Mouse (Mus musculus): Measurements from ENCODE around the gene Rps6ka5. TPM values are rescaled to one million over a fixed set of nuclear protein-coding genes. Genes with fewer than 3 reads are reported as not detected.

Gene Rps6ka5
- polyA plus RNA-seq, 1 experiment from 2014 or later: 1.6 TPM

GRCm38 (mm10) chr12:100594700-100595099 lies 132.1 kb downstream of the Rps6ka5 start:
- ATAC-seq (ENCODE audit: insufficient read depth): peak; percentile 72
- H3K9ac ChIP-seq: no peak overlapping the region
- no peaks in the 10 kb centered on the region for H3K27me3 ChIP-seq
- no peaks in the 10 kb centered on the region for H3K9me3 ChIP-seq (replicated peaks)
- no peak overlapping the region for H3K4me2 ChIP-seq
- H3K4me3 ChIP-seq (replicated peaks): no peak overlapping the region
- no peak overlapping the region for H3K27ac ChIP-seq (replicated peaks)
- WGBS (ENCODE audit: insufficient replicate concordance): 16% methylated on average over 3 of the region's 3 CpGs
- no peaks in the 10 kb centered on the region for H3K36me3 ChIP-seq (replicated peaks)
- peaks cover 5% of the 10 kb centered on the region; the same call in 1 of the 2 replicates for H3K4me1 ChIP-seq (replicated peaks)

GRCm38 (mm10) chr12:100586601-100587000 lies 140.2 kb downstream of the Rps6ka5 start:
- H3K9ac ChIP-seq: no peak overlapping the region
- H3K4me1 ChIP-seq (replicated peaks): no peaks in the 10 kb centered on the region
- no peaks in the 10 kb centered on the region for H3K27me3 ChIP-seq
- no peak for ATAC-seq (ENCODE audit: insufficient read depth)
- no peaks in the 10 kb centered on the region for H3K9me3 ChIP-seq (replicated peaks)
- no peak overlapping the region for H3K27ac ChIP-seq (replicated peaks)
- no peak overlapping the region for H3K4me2 ChIP-seq
- 60% methylated on average over 2 of the region's 2 CpGs for WGBS (ENCODE audit: insufficient replicate concordance)
- no peak overlapping the region for H3K4me3 ChIP-seq (replicated peaks)
- no peaks in the 10 kb centered on the region for H3K36me3 ChIP-seq (replicated peaks)

- no peaks in the 10 kb centered on the region for H3K4me1 ChIP-seq (replicated peaks)
- 63% methylated on average over 2 of the region's 2 CpGs for WGBS (ENCODE audit: insufficient replicate concordance)
- H3K36me3 ChIP-seq (replicated peaks): no peaks in the 10 kb centered on the region
- no peak overlapping the region for H3K27ac ChIP-seq (replicated peaks)
- H3K9me3 ChIP-seq (replicated peaks): no peaks in the 10 kb centered on the region
- no peaks in the 10 kb centered on the region for H3K27me3 ChIP-seq
- no peak for ATAC-seq (ENCODE audit: insufficient read depth)
- H3K9ac ChIP-seq: no peak overlapping the region
- no peak overlapping the region for H3K4me2 ChIP-seq
- H3K4me3 ChIP-seq (replicated peaks): no peak overlapping the region
Observed at GRCm38 (mm10) chr12:100579221-100579620, 147.6 kb downstream of the Rps6ka5 start.

- H3K27ac ChIP-seq (replicated peaks): no peak overlapping the region
- ATAC-seq (ENCODE audit: insufficient read depth): no peak
- no peak overlapping the region for H3K9ac ChIP-seq
- no peaks in the 10 kb centered on the region for H3K36me3 ChIP-seq (replicated peaks)
- H3K4me3 ChIP-seq (replicated peaks): no peak overlapping the region
- no peaks in the 10 kb centered on the region for H3K27me3 ChIP-seq
- no peak overlapping the region for H3K4me2 ChIP-seq
- whole genome bisulfite sequencing (ENCODE audit: insufficient replicate concordance): 48% methylated on average over 2 of the region's 2 CpGs
- no peaks in the 10 kb centered on the region for H3K4me1 ChIP-seq (replicated peaks)
- H3K9me3 ChIP-seq (replicated peaks): no peaks in the 10 kb centered on the region
Observed at GRCm38 (mm10) chr12:100578291-100578690, 148.5 kb downstream of the Rps6ka5 start.

GRCm38 (mm10) chr12:100575739-100576138 lies 151.0 kb downstream of the Rps6ka5 start:
- 73% methylated on average over 3 of the region's 3 CpGs for WGBS (ENCODE audit: insufficient replicate concordance)
- ATAC-seq (ENCODE audit: insufficient read depth): no peak

GRCm38 (mm10) chr12:100570522-100571072 lies 156.2 kb downstream of the Rps6ka5 start:
- no peak overlapping the region for H3K4me2 ChIP-seq
- H3K4me3 ChIP-seq (replicated peaks): no peak overlapping the region
- WGBS (ENCODE audit: insufficient replicate concordance): 80% methylated on average over 12 of the region's 12 CpGs
- no peak for ATAC-seq (ENCODE audit: insufficient read depth)
- no peak overlapping the region for H3K27ac ChIP-seq (replicated peaks)
- H3K27me3 ChIP-seq: no peaks in the 10 kb centered on the region
- H3K9me3 ChIP-seq (replicated peaks): no peaks in the 10 kb centered on the region
- no peak overlapping the region for H3K9ac ChIP-seq
- no peaks in the 10 kb centered on the region for H3K36me3 ChIP-seq (replicated peaks)
- H3K4me1 ChIP-seq (replicated peaks): no peaks in the 10 kb centered on the region

More at GRCm38 (mm10) chr12:100575739-100576138, 151.0 kb downstream of the Rps6ka5 start:
- H3K36me3 ChIP-seq (replicated peaks): no peaks in the 10 kb centered on the region
- H3K9me3 ChIP-seq (replicated peaks): no peaks in the 10 kb centered on the region
- no peak overlapping the region for H3K27ac ChIP-seq (replicated peaks)
- H3K4me1 ChIP-seq (replicated peaks): no peaks in the 10 kb centered on the region
- no peak overlapping the region for H3K4me3 ChIP-seq (replicated peaks)
- no peak overlapping the region for H3K9ac ChIP-seq
- H3K4me2 ChIP-seq: no peak overlapping the region
- H3K27me3 ChIP-seq: no peaks in the 10 kb centered on the region

- no peak overlapping the region for H3K27ac ChIP-seq (replicated peaks)
- H3K27me3 ChIP-seq: no peaks in the 10 kb centered on the region
- no peak overlapping the region for H3K9ac ChIP-seq
- no peak overlapping the region for H3K4me3 ChIP-seq (replicated peaks)
- ATAC-seq (ENCODE audit: insufficient read depth): no peak
- H3K4me2 ChIP-seq: no peak overlapping the region
- H3K4me1 ChIP-seq (replicated peaks): no peaks in the 10 kb centered on the region
- whole genome bisulfite sequencing (ENCODE audit: insufficient replicate concordance): 71% methylated on average over 7 of the region's 7 CpGs
- H3K36me3 ChIP-seq (replicated peaks): no peaks in the 10 kb centered on the region; the same call in 1 of the 2 replicates
- H3K9me3 ChIP-seq (replicated peaks): no peaks in the 10 kb centered on the region
Observed at GRCm38 (mm10) chr12:100568831-100569230, 158.0 kb downstream of the Rps6ka5 start.

- Histone ChIP-seq H3K9ac (no peak overlapping the region), H3K27ac (replicated peaks) (no peak overlapping the region), H3K9me3 (replicated peaks) (no peaks in the 10 kb centered on the region), H3K27me3 (no peaks in the 10 kb centered on the region), H3K36me3 (replicated peaks) (no peaks in the 10 kb centered on the region; the same call in 1 of the 2 replicates), H3K4me3 (replicated peaks) (no peak overlapping the region), H3K4me1 (replicated peaks) (no peaks in the 10 kb centered on the region), H3K4me2 (no peak overlapping the region)
- WGBS (ENCODE audit: insufficient replicate concordance): 53% methylated on average over 6 of the region's 6 CpGs
- ATAC-seq (ENCODE audit: insufficient read depth): no peak
Observed at GRCm38 (mm10) chr12:100568105-100568504, 158.7 kb downstream of the Rps6ka5 start.

- Histone ChIP-seq H3K9ac (no peak overlapping the region), H3K4me3 (replicated peaks) (no peak overlapping the region), H3K4me2 (no peak overlapping the region), H3K4me1 (replicated peaks) (no peaks in the 10 kb centered on the region), H3K27ac (replicated peaks) (no peak overlapping the region), H3K9me3 (replicated peaks) (no peaks in the 10 kb centered on the region), H3K27me3 (no peaks in the 10 kb centered on the region), H3K36me3 (replicated peaks) (no peaks in the 10 kb centered on the region; the same call in 1 of the 2 replicates)
- no peak for ATAC-seq (ENCODE audit: insufficient read depth)
- 54% methylated on average over 3 of the region's 3 CpGs for WGBS (ENCODE audit: insufficient replicate concordance)
Observed at GRCm38 (mm10) chr12:100567627-100568026, 159.2 kb downstream of the Rps6ka5 start.

- no peak for ATAC-seq (ENCODE audit: insufficient read depth)
- no peak overlapping the region for H3K27ac ChIP-seq (replicated peaks)
- no peaks in the 10 kb centered on the region for H3K9me3 ChIP-seq (replicated peaks)
- no peaks in the 10 kb centered on the region for H3K27me3 ChIP-seq
- no peak overlapping the region for H3K9ac ChIP-seq
- H3K4me2 ChIP-seq: no peak overlapping the region
- H3K4me3 ChIP-seq (replicated peaks): no peak overlapping the region
- H3K4me1 ChIP-seq (replicated peaks): no peaks in the 10 kb centered on the region
- peaks cover 5% of the 10 kb centered on the region; the same call in 1 of the 2 replicates for H3K36me3 ChIP-seq (replicated peaks)
- 72% methylated on average over 6 of the region's 6 CpGs for WGBS (ENCODE audit: insufficient replicate concordance)
Observed at GRCm38 (mm10) chr12:100553675-100554074, 173.1 kb downstream of the Rps6ka5 start.

- Histone ChIP-seq H3K9ac (no peak overlapping the region), H3K27ac (replicated peaks) (no peak overlapping the region), H3K36me3 (replicated peaks) (peaks cover 5% of the 10 kb centered on the region; the same call in 1 of the 2 replicates), H3K4me1 (replicated peaks) (no peaks in the 10 kb centered on the region), H3K27me3 (no peaks in the 10 kb centered on the region), H3K9me3 (replicated peaks) (no peaks in the 10 kb centered on the region), H3K4me2 (no peak overlapping the region), H3K4me3 (replicated peaks) (no peak overlapping the region)
- no peak for ATAC-seq (ENCODE audit: insufficient read depth)
- 66% methylated on average over 1 of the region's 1 CpGs for WGBS (ENCODE audit: insufficient replicate concordance)
Observed at GRCm38 (mm10) chr12:100551972-100552371, 174.8 kb downstream of the Rps6ka5 start.

GRCm38 (mm10) chr12:100544194-100544567 lies 182.6 kb downstream of the Rps6ka5 start:
- no peak overlapping the region for H3K4me2 ChIP-seq
- 61% methylated on average over 4 of the region's 4 CpGs for WGBS (ENCODE audit: insufficient replicate concordance)
- no peak overlapping the region for H3K27ac ChIP-seq (replicated peaks)
- H3K4me1 ChIP-seq (replicated peaks): no peaks in the 10 kb centered on the region
- no peak for ATAC-seq (ENCODE audit: insufficient read depth)
- H3K9me3 ChIP-seq (replicated peaks): no peaks in the 10 kb centered on the region
- H3K9ac ChIP-seq: no peak overlapping the region
- H3K36me3 ChIP-seq (replicated peaks): no peaks in the 10 kb centered on the region
- no peaks in the 10 kb centered on the region for H3K27me3 ChIP-seq
- H3K4me3 ChIP-seq (replicated peaks): no peak overlapping the region

Data from liver, embryonic 15.5 days (tissue).